Mouse (Mus musculus): ENCODE measurements around the gene Figla. TPM values are rescaled to one million over a fixed set of nuclear protein-coding genes. Genes with fewer than 3 reads are reported as not detected.
"Not testable (repeated sequence)": the region's sequence is repeated elsewhere in the genome, so short reads cannot be mapped to it uniquely, and the experiment has no call there.

The Figla gene
- polyA plus RNA-seq, 1 experiment from 2014 or later = not detected

DNA sequence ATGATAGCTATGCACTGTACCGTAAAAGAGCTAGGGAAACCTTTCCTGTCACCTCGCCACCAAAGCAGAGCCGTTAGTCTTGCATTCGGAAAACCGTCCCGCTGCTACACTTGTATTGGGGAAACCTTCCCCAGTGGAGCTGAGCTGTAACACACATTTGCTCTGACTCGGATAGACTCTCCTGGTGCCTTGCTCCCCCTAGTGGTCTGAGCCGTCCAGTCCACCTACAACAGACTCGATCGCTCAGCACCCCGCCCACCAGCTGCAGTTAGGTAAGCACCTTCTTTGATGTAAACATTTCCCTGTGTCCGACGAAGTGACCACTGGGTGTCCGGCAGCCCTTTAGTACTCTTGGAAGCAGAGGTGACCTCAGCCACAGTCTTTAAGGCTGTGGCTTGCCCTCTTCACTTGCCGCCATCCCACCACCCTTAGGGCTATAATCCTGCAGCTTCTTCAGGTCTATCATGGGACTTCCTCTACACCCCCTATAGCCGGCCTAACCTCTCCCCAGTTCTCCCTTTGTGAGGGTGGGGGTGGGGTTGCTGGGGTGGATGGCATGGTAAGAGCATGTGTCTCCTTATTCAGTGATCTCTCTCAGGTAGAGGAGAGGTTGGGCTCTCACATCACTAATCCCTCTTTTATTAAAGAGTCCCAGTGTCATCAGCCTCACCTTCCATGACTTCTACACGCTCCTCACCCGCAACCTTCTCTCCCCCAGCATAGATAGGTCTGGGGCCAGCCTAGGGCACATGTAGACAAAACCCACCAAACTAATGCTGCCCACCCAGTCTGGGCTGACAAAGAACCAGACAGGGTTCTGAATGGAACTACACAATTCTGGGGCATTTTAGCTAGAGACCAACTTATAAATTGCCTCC is 11.5 kb upstream of the Figla start:
- H3K4me2 ChIP-seq = peak overlapping the region; percentile 46
- no peaks in the 10 kb centered on the region for H3K27me3 ChIP-seq
- WGBS = 12% methylated on average over 18 of the region's 18 CpGs
- no peaks in the 10 kb centered on the region for H3K9me3 ChIP-seq (replicated peaks)
- no peak overlapping the region for H3K27ac ChIP-seq
- H3K4me3 ChIP-seq = no peak overlapping the region
- peak; percentile 94 for ATAC-seq
- H3K36me3 ChIP-seq (ENCODE audit: poor library complexity, severe bottlenecking) = no peaks in the 10 kb centered on the region
- peaks cover 3% of the 10 kb centered on the region; the same call in 1 of the 2 replicates for H3K4me1 ChIP-seq
- H3K9ac ChIP-seq = no peak overlapping the region

- Histone ChIP-seq H3K27me3 (no peaks in the 10 kb centered on the region; the same call in 1 of the 2 replicates), H3K4me1 (no peaks in the 10 kb centered on the region), H3K36me3 (ENCODE audit: poor library complexity, severe bottlenecking) (no peaks in the 10 kb centered on the region), H3K27ac (no peak overlapping the region), H3K9ac (no peak overlapping the region), H3K4me3 (no peak overlapping the region), H3K9me3 (replicated peaks) (no peaks in the 10 kb centered on the region), H3K4me2 (no peak overlapping the region)
- WGBS = 35% methylated on average over 4 of the region's 4 CpGs
- ATAC-seq = no peak
Observed at GRCm38 (mm10) chr6:86009980-86010379, 6.0 kb upstream of the Figla start.

GRCm38 (mm10) chr6:86014812-86015211 is 1.2 kb upstream of the Figla start:
- H3K27ac ChIP-seq; H3K4me3 ChIP-seq; H3K27me3 ChIP-seq; ATAC-seq; H3K4me2 ChIP-seq; H3K36me3 ChIP-seq (ENCODE audit: poor library complexity, severe bottlenecking); H3K9me3 ChIP-seq (replicated peaks); H3K9ac ChIP-seq; H3K4me1 ChIP-seq: not testable (repeated sequence)
- WGBS = 80% methylated on average over 5 of the region's 5 CpGs

DNA sequence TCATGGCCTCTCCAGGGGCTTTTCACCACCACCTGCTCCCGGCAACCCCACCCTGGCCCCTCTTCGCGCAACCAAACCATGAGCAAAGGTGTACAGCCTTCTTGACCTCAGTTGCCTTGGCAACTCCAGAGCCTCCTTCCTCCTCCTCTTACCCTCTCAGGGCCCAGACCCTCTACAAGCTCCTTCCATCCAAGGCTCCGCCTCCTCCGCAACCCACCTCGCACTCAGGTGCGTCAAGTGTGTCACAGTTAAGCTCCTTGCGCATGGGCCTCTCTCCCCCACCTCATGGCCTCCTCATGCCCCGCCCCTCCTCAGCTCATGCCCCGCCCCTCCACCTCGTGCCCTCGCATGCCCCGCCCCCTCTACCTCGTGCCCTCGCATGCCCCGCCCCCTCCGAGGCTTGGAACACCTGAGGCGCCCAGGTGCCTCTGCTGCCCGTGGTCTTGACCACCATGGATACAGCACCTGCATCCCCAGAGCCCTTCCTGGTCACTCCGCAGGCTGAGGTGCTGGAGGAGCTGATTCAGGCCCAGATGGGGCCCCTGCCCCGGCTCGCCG is 901 bp downstream of the Figla start:
- no peak overlapping the region for H3K4me3 ChIP-seq
- WGBS = 79% methylated on average over 23 of the region's 23 CpGs
- no peaks in the 10 kb centered on the region for H3K36me3 ChIP-seq (ENCODE audit: poor library complexity, severe bottlenecking)
- no peak overlapping the region for H3K9ac ChIP-seq
- H3K27ac ChIP-seq = no peak overlapping the region
- no peak for ATAC-seq
- H3K4me1 ChIP-seq = no peaks in the 10 kb centered on the region
- no peaks in the 10 kb centered on the region for H3K9me3 ChIP-seq (replicated peaks)
- no peaks in the 10 kb centered on the region for H3K27me3 ChIP-seq
- H3K4me2 ChIP-seq = no peak overlapping the region

GRCm38 (mm10) chr6:86019415-86020237 is 3.7 kb downstream of the Figla start:
- H3K4me2 ChIP-seq = no peak overlapping the region
- no peak overlapping the region for H3K4me3 ChIP-seq
- H3K27me3 ChIP-seq = no peaks in the 10 kb centered on the region
- no peaks in the 10 kb centered on the region for H3K4me1 ChIP-seq
- no peaks in the 10 kb centered on the region for H3K9me3 ChIP-seq (replicated peaks)
- no peak overlapping the region for H3K27ac ChIP-seq
- H3K36me3 ChIP-seq (ENCODE audit: poor library complexity, severe bottlenecking) = no peaks in the 10 kb centered on the region
- WGBS = 75% methylated on average over 4 of the region's 4 CpGs
- no peak overlapping the region for H3K9ac ChIP-seq
- ATAC-seq = no peak

- ATAC-seq = no peak
- no peak overlapping the region for H3K27ac ChIP-seq
- no peaks in the 10 kb centered on the region for H3K4me1 ChIP-seq
- no peaks in the 10 kb centered on the region for H3K36me3 ChIP-seq (ENCODE audit: poor library complexity, severe bottlenecking)
- no peak overlapping the region for H3K9ac ChIP-seq
- no peaks in the 10 kb centered on the region for H3K27me3 ChIP-seq
- H3K9me3 ChIP-seq (replicated peaks) = no peaks in the 10 kb centered on the region
- no peak overlapping the region for H3K4me2 ChIP-seq
- WGBS = 28% methylated on average over 3 of the region's 3 CpGs
- no peak overlapping the region for H3K4me3 ChIP-seq
Observed at GRCm38 (mm10) chr6:86020948-86021347, 5.0 kb downstream of the Figla start.

DNA sequence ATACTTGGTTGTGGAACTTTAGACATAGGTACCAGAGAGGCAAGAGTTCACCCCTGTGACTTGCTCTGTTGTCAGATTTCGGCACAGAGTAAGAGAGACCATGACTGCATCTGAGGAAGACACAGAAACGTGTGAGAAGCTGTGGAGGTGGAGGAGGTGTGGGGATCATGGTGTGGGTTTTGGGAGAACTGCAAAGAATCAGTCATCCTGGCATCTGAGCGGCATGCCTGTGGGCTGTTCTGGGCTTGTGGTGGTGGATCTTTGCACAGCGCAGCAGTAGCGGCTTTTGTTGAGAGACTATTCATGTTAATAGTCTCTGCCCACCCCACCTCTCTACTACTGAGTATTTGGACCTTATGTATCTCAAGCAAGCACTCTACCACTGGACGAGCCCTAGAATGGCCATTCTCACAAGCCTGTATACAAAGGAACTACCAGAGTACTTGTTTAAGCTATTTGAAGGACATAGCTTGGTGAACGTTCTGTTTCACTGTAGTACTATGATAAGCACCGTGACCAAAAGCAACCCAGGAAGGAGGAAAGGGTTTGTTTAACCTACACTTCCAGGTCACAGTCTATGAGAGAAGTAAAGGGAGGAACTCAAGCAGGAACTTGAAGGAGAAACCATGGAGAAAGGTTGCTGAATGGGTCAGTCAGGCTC is 10.8 kb downstream of the Figla start:
- H3K27me3 ChIP-seq = no peaks in the 10 kb centered on the region
- H3K4me2 ChIP-seq = no peak overlapping the region
- H3K4me3 ChIP-seq = no peak overlapping the region
- no peaks in the 10 kb centered on the region for H3K36me3 ChIP-seq (ENCODE audit: poor library complexity, severe bottlenecking)
- no peak for ATAC-seq
- H3K9me3 ChIP-seq (replicated peaks) = no peaks in the 10 kb centered on the region
- 87% methylated on average over 8 of the region's 8 CpGs for WGBS
- peaks cover 30% of the 10 kb centered on the region for H3K4me1 ChIP-seq
- H3K9ac ChIP-seq = no peak overlapping the region
- H3K27ac ChIP-seq = no peak overlapping the region

- H3K9me3 ChIP-seq (replicated peaks) = no peaks in the 10 kb centered on the region
- H3K27ac ChIP-seq = peak overlapping the region; percentile 96
- no peaks in the 10 kb centered on the region for H3K27me3 ChIP-seq
- H3K36me3 ChIP-seq (ENCODE audit: poor library complexity, severe bottlenecking) = no peaks in the 10 kb centered on the region
- peak overlapping the region; percentile 79 for H3K4me2 ChIP-seq
- peak overlapping the region; percentile 80 for H3K4me3 ChIP-seq
- 50% methylated on average over 2 of the region's 2 CpGs for WGBS
- H3K9ac ChIP-seq = peak overlapping the region; percentile 97
- ATAC-seq = peak; percentile 39; the same call in 1 of the 2 replicates
- peaks cover 44% of the 10 kb centered on the region for H3K4me1 ChIP-seq
Observed at GRCm38 (mm10) chr6:86028150-86028549, 12.2 kb downstream of the Figla start.

GRCm38 (mm10) chr6:86028601-86029322 is 12.8 kb downstream of the Figla start, which contains the start of gene Add2:
TSS of gene Add2 (plus strand) at chr6:86028681.
- peak; percentile 92 for ATAC-seq
- peaks cover 48% of the 10 kb centered on the region for H3K4me1 ChIP-seq

GRCm38 (mm10) chr6:86029323-86029713 is 13.3 kb downstream of the Figla start:
- Histone ChIP-seq H3K4me3 (peak overlapping the region; percentile 80), H3K36me3 (ENCODE audit: poor library complexity, severe bottlenecking) (no peaks in the 10 kb centered on the region), H3K4me1 (peaks cover 48% of the 10 kb centered on the region), H3K4me2 (peak overlapping the region; percentile 79), H3K9ac (peak overlapping the region; percentile 97), H3K27me3 (no peaks in the 10 kb centered on the region), H3K9me3 (replicated peaks) (no peaks in the 10 kb centered on the region), H3K27ac (peak overlapping the region; percentile 96)
- WGBS = 7% methylated on average over 6 of the region's 6 CpGs
- peak; percentile 17 for ATAC-seq

More at GRCm38 (mm10) chr6:86028601-86029322, 12.8 kb downstream of the Figla start, which contains the start of gene Add2:
- Histone ChIP-seq H3K4me3 (peak within 1 kb of the TSS; percentile 80), H3K27me3 (no peaks in the 10 kb centered on the region), H3K9ac (peak within 1 kb of the TSS; percentile 97), H3K36me3 (ENCODE audit: poor library complexity, severe bottlenecking) (no peaks in the 10 kb centered on the region), H3K27ac (peak within 1 kb of the TSS; percentile 96), H3K9me3 (replicated peaks) (no peaks in the 10 kb centered on the region), H3K4me2 (peak within 1 kb of the TSS; percentile 79)
- WGBS = under 1% methylated on average over 56 of the region's 56 CpGs

- H3K27ac ChIP-seq = no peak overlapping the region
- peak overlapping the region; percentile 79 for H3K4me2 ChIP-seq
- no peaks in the 10 kb centered on the region for H3K36me3 ChIP-seq (ENCODE audit: poor library complexity, severe bottlenecking)
- ATAC-seq = no peak
- H3K4me1 ChIP-seq = peaks cover 48% of the 10 kb centered on the region
- H3K9me3 ChIP-seq (replicated peaks) = no peaks in the 10 kb centered on the region
- no peaks in the 10 kb centered on the region for H3K27me3 ChIP-seq
- peak overlapping the region; percentile 80 for H3K4me3 ChIP-seq
- 0 out of 2 replicates have a peak overlapping the region, but pooled peaks have one; percentile 26 for H3K9ac ChIP-seq
- WGBS = 75% methylated on average over 2 of the region's 2 CpGs
Observed at GRCm38 (mm10) chr6:86031527-86031926, 15.6 kb downstream of the Figla start.

All from forebrain, embryonic 13.5 days (tissue).